Mouse (Mus musculus): ENCODE data around the gene D2hgdh.

DNA sequence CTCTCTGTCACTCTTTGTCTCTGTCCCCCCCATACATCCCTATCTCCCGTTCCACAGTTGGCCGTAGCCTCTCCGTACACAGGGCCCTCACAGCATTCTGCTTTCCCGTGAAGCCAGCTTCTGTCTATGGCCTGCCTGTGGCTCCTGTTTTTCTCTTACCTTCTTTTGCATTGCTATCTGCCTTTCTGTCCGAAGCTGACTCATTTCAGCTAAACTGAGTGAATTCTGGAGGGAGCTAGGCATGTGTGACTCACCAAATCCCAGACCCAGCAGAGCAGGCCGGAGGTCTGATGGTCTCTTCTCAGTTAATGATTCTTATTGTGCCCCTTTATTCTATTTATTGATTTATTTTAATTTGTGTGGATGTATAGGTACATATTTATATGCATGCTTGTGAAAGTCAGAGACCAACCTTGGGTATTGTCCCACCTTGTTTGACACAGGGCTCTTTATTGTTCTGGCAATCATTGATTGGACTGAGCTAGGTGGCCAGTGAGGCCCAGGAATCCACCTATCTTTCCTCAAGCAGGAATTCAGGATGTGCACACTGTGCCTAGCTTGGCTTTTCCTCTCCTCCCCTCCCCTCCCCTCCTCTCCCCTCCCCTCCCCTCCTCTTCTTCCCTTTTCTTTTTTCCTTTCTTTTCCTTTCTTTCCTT is 11.3 kb downstream of the D2hgdh start:
- TF ChIP-seq CTCF (IDR thresholded peaks at IDR 0.05; ENCODE audit: borderline replicate concordance, insufficient read depth, low read depth, low read length) (no peak), POLR2A (IDR thresholded peaks at IDR 0.05; ENCODE audit: borderline replicate concordance, insufficient read depth, low read length) (no peak)

Data from cerebellum, adult 2 months (tissue).